Mouse (Mus musculus): ENCODE data around the gene Pyroxd1.

The Pyroxd1 gene

DNA sequence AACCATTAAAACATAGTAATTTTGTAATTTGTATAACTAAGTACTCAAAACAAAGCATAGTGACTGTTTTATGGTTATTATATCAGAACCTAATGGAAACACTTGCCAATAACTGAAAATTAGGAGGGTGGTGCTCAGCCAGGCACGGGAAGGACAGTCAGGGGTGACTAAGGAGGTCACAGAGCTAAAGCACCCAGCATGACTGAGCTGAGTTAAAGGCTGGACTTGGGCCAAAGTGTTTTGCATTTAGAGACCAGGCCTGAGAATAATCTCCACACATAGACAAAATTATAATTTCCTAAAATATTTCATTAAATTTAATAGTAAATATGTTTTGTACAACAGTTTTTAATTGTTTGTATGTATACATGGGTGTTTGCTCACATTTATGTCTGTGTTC, 31.6 kb downstream of the Pyroxd1 start:
- DNase-seq (ENCODE audit: low spot score in 2 of 2): no peak

DNA sequence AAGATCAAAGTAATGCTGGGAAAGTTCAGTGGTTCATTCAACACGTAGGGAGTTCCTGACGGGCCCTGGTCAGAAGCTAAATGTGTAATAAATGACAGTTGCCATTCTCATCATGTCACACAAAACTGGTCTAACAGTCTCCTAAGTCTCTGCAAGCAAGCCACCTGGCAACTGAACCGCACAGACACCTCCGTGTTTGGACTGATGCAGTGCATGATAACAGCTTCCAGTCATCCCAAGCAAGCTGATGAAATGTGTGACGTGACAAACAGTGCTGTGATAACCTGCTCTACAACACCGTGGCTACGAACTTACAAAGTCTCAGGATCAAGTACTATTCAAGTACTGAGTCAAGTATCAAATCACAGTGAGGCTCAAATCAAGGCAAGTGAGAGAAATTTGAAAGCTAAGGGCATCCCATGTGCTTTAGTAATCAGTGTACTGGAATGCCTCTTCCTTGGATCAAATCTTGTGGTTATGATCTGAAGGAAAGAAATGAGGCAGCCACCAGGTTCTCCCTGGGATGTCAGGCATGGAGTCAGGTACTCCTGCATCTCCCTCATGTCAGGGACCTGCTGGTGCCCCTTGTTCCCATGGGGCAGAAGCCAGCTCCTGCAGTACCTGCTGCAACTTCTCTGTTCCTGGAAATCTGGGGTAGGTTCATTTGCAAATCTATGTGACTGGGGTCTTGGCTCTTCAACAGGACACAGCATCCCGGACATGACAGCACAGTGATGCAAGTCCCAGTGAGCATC, 33.3 kb downstream of the Pyroxd1 start:
- DNase-seq (ENCODE audit: low spot score in 2 of 2): no peak

DNA sequence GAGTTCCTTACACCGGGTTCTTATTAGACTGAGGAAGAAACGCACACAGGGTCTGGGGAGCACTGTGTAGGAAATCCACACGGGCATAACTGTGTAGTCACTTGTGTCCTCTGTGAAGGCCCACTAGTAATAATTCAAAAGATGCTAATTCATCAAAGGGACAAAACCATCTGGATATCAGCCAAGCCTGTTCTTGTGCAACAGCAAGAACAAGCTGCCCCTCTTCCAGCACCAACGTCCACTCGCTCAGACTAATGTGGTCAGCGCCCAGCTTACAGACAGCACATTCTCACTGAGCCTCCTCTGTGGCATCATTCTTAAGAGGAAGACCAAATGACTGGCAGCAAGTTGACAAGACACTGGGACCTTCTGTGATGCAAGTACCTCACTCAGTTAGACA, 34.5 kb downstream of the Pyroxd1 start:
- no peak for DNase-seq (ENCODE audit: low spot score in 2 of 2)

DNA sequence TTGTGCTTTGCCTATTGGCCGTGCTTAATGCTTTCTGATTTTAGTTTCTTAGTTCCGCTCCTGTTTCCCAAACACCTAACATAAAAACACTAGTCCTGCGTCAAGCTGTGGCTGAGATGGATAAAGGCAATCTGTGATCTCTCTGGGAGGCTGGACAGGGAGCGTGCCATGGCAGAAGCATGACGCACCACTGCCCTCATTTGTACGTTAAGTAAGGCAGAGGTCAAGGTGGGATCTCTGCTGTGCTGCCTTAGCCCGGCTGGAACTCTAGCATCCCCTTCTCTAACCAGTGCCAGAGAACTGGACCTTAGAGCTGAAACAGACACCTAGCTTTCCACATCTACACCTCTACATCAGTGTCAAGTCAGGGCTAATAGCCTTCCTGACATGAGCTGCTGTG, 36.2 kb downstream of the Pyroxd1 start:
- DNase-seq (ENCODE audit: low spot score in 2 of 2): no peak

DNA sequence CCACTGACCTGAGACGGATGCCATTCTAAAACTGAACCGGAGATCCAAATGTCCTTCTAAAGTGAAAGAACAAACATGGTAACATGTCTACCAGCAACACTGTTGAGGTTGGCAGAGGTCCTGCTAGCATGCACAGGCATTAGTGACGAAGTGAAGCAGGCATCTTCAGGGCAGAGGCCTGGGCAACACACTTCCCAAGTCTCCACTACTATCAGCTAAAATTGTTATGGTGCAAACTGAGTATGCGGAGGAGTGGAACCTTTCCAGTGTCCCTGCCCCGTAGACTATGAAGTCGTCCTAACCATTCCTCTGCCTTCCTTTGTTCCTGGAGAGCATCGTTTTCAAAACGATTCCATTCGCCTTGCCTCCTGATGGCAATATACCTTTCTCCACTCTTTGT, 39.1 kb downstream of the Pyroxd1 start:
- DNase-seq (ENCODE audit: low spot score in 2 of 2): no peak

DNA sequence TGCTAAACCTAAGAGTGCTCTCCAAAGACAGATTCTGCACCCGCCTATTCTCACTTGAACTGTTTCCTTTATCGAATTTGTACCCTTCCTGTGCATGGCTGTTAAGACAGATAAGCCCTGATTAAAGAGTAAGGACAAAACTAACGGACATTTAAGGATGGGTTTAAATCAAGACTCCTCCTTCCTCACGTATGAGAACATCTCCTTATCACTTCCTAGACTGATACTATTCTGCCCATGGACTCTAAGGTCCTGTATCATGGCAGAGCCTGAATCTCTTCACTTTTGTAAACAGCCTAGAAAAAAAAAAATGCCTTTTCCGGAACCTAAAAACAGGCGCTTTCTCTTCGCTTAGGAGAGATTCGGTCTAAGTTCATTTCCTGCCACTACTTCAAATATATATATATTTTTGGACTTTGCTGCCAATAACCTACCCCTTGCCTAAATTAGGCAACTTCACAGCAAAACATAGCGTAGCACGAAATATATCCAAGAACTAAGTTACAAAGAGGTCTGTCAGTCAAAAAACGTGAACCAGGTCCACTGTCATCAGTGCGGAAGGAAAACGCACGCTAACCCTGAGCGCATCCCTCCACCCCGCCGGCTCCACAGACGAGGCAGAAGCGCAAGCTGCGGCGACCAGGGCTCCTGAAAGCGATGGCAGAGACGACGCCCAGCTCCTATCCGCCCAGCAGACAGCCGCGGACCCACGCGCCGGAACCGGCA, 41.0 kb downstream of the Pyroxd1 start:
- no peak for DNase-seq (ENCODE audit: low spot score in 2 of 2)

DNA sequence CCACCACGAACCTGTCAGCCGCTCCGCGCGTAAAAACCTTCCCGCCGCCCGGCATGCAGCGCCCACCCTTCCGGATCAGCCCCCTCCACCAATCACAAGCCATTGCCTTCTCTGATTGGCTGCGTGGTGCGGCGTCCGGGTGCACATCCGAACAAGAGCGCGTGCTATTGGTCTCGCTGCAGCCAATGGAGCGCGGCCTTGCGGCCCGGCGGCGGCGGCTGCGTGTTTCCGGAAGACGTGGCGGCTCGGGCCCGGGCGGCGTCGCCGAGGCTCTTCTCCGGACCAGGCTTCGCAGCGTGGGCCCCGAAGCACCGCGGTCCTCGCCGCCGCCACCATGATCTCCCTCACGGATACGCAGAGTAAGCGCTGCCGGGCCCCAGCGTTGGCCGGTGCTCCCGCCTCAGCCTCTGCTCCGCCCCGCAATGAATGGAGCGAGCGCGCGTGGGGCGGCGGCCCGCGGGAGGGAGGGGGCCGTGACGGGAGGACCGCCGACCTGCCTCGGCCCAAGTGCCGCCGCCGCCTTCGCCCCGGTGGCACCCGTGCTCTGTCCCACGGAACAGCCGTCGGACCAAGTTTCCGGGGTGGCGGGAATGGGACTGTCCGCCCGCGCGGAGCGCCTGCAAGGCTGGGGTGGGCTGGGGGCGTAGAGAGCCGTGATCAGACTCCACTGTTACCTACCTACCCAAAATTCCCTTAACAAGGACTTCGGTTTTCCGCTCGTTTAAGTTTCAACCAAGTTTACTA, 41.7 kb downstream of the Pyroxd1 start, which contains the start of the genes Recql and Golt1b:
Gene Recql (minus strand): TSS at position 77 of the 744 bp plus-strand sequence.
Gene Golt1b (plus strand): TSS at position 211 of the 744 bp plus-strand sequence.
- peak; percentile 95 to 99 for DNase-seq (ENCODE audit: low spot score in 2 of 2)

DNA sequence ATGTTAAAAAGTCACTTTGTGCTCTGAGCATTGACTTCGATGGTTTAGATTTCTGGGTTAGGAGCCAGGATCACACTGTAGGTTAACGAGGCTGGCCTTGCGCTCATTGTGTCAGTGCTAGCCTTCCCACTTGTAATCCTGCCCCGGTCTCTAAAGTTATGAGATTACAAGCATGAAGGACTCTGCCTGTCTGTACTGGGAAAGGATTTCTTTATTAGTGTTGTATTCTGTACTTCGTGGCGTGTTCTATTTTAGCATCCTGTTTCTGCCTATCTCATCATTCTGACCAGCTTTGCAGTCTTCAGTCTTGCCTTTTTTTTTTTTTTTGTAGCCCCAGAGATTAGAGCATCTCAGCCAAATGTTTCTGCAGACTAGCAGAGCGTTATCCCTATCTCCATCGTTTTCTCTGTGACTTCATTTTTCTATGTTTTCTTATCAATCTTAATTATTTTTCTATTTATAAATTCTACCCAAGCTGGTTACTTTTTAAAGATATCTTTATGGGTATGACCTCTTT, 42.4 kb downstream of the Pyroxd1 start:
- DNase-seq (ENCODE audit: low spot score in 2 of 2): no peak

DNA sequence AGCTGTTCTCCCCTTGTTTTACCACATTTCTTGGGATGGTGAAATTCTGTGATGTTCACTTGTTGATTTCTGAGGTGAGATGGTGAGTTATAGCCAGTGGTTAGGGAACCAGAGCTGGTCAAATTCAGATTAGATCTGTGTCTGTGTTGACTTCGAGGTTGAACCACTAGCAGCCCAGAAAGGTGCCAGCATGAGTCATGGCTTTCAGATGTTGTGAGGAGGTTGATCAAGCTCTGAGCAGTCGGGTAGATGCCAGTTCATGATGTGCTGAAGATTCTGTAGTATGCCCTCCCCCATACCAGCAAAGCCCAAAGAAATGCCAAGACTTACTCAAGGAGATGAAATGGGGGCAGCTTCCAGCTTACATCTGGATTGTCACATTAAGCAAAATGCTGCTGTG, 43.6 kb downstream of the Pyroxd1 start:
- no peak for DNase-seq (ENCODE audit: low spot score in 2 of 2)

DNA sequence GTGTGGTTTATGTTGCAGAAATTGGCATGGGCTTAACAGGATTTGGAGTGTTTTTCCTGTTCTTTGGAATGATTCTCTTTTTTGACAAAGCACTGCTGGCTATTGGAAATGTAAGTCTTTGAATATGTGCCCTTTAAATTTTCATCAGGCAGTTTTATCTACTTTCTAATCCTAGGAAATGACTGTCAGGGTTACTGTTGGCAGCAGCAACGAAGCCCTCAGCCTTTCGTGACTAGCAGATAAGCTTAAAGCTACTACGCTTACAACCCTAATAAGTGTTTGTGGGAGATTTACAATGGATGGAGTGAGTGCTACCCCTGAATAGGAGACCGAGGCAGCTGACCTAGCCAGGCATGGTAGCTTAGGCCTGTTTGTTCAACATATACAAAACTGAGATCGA, 46.9 kb downstream of the Pyroxd1 start:
- no peak for DNase-seq (ENCODE audit: low spot score in 2 of 2)

DNA sequence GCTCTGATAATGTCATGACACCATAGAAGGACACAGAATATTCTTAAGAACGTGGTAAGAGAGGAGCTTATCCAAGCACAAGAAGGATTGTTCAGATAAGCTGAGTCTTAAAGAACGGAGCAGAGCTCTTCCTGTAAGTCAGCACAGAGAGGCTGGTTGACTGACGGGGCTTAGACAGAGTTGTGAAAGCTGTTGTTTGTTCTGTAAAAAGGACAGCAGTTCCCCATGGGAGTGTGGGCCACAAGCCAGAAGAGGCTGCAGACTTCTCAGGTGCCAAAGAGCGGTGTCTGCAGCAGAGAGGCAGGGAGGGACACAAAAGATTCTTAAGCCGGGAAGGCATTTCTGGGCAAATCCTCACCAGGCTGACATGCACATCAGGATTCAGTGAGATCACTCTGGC, 49.2 kb downstream of the Pyroxd1 start:
- DNase-seq (ENCODE audit: low spot score in 2 of 2): peak in 1 of 2 experiments; percentile 22

DNA sequence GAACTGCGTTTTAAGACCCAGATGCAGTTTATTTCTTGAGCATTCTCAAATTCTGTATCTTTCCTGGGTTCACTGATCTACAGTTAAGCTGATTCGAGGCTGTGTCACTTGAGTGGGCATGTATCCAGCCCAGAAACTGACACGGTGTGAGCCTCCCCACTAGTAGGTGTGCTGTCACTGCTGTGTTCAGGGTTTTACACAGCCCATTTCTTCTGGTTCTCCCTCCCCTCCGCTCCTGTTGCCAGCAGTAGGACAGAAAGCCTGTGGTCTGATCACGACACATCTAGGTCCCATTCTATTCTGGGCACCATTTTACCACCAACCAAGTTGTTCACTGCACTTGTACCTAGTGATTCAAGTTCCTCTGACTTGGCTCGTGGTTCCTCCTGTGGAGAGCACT, 50.3 kb downstream of the Pyroxd1 start:
- DNase-seq (ENCODE audit: low spot score in 2 of 2): no peak

DNA sequence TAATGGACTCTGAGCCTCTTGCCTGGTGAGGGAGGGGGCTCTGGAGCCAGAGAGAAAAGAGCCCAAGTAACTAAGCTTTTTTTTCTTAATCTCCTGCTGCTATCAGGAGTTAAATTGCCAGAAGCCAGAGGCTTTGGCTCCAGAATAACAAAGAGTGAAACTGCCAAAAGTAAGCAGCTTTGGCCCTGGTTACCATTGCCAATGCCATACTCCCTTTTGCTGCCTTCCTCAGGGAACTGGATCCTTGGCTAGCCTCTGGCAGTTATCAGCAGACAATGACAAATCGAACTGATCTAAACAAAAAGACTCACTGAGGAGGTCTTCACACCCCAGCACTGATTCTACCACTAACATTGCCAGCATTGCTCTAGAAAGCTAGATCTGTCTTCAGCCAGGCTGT, 65.7 kb downstream of the Pyroxd1 start:
- DNase-seq (ENCODE audit: low spot score in 2 of 2): no peak
